In the genomic region with DNA sequence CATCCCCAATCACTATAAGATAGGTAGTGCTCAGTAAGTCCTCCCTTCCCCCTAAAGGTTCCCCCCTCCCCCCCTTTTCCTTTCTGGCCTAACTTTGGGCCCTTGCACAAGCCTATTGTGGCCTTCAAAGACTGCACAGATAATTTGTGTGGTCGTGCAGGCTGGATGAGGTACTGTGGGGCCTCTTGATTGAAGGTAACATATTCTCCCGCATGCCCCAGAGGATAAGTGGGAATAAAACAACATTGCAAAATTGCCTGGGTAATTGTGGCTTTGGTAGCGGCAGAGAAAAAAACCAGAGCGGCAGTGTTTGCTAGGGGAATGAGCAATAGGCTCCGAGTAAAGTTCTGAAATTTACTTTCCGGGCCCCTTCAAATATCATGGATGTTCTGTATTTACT, we compare ENCODE assay signal across 20 mouse cellular contexts.
DNase-seq lines count a peak whose midpoint lies in the region; ATAC-seq and TF ChIP-seq lines count a peak whose summit lies in the region.
"Had no signal": no experiment of that assay in that cellular context is flagged by ENCODE, and none has a peak within 500 bp of the region (broad histone marks: within the 10 kb centered on the region; RNA-seq: fewer than 3 reads in every experiment).

No protein-coding gene starts in this region.

- no peak for ATAC-seq in heart, postnatal 0 days (ENCODE audit: insufficient read depth, low read depth)
- ATAC-seq in embryonic facial prominence, embryonic 11.5 days (replicated peaks; ENCODE audit: insufficient number of reproducible peaks, low FRiP score, low TSS enrichment, low read depth): no peak
- ATAC-seq: hindbrain, embryonic 16.5 days had no signal

- no peaks in the 10 kb centered on the region for H3K27me3 ChIP-seq in heart, postnatal 0 days (ENCODE audit: control insufficient read depth, insufficient read depth, low read length)
- no peaks in the 10 kb centered on the region for H3K27me3 ChIP-seq in heart, adult 2 months (ENCODE audit: control insufficient read depth, insufficient read depth, low read length)
- H3K27me3 ChIP-seq in embryonic facial prominence, embryonic 11.5 days (ENCODE audit: control insufficient read depth, insufficient read depth, low read length): no peaks in the 10 kb centered on the region
- H3K27me3 ChIP-seq in limb, embryonic 10.5 days (ENCODE audit: low read depth, poor library complexity, severe bottlenecking): no peaks in the 10 kb centered on the region
- H3K27me3 ChIP-seq: midbrain, embryonic 12.5 days; neural tube, embryonic 15.5 days had no signal

- no peaks in the 10 kb centered on the region for H3K79me2 ChIP-seq in heart, adult 2 months (replicated peaks; ENCODE audit: control insufficient read depth, insufficient read depth, low read length)

- H3K27ac ChIP-seq in heart, postnatal 0 days (ENCODE audit: low read depth): peak overlapping the region; percentile 80
- no peak overlapping the region; the same call in 1 of the 2 replicates for H3K27ac ChIP-seq in heart, adult 2 months
- H3K27ac ChIP-seq in embryonic facial prominence, embryonic 11.5 days (replicated peaks; ENCODE audit: low read depth, low read length): no peak overlapping the region
- H3K27ac ChIP-seq in limb, embryonic 10.5 days: peak overlapping the region; percentile 70
- H3K27ac ChIP-seq: macrophage; midbrain, embryonic 12.5 days; neural tube, embryonic 15.5 days had no signal

- H3K4me2 ChIP-seq in heart, postnatal 0 days (ENCODE audit: low read depth, low read length): no peak overlapping the region
- no peak overlapping the region for H3K4me2 ChIP-seq in embryonic facial prominence, embryonic 11.5 days (ENCODE audit: low read depth, low read length)
- H3K4me2 ChIP-seq: liver, embryonic 11.5 days; midbrain, embryonic 12.5 days; neural tube, embryonic 15.5 days had no signal

- H3K36me3 ChIP-seq in heart, postnatal 0 days (replicated peaks; ENCODE audit: control insufficient read depth, insufficient read depth, low read length): no peaks in the 10 kb centered on the region
- no peaks in the 10 kb centered on the region for H3K36me3 ChIP-seq in heart, adult 2 months (ENCODE audit: control insufficient read depth, insufficient read depth, low read length)
- H3K36me3 ChIP-seq in embryonic facial prominence, embryonic 11.5 days (replicated peaks; ENCODE audit: control insufficient read depth, insufficient read depth, low read depth, low read length): no peaks in the 10 kb centered on the region
- no peaks in the 10 kb centered on the region for H3K36me3 ChIP-seq in limb, embryonic 10.5 days
- H3K36me3 ChIP-seq: midbrain, embryonic 12.5 days; neural tube, embryonic 15.5 days had no signal

- no peak for TF ChIP-seq POLR2A in heart, adult 2 months (IDR thresholded peaks at IDR 0.05; ENCODE audit: insufficient read depth, low read depth, low read length)

- H3K4me3 ChIP-seq in heart, postnatal 0 days (ENCODE audit: low read depth, low read length): no peak overlapping the region
- no peak overlapping the region for H3K4me3 ChIP-seq in heart, adult 2 months
- H3K4me3 ChIP-seq in embryonic facial prominence, embryonic 11.5 days (ENCODE audit: low read depth, low read length): no peak overlapping the region
- no peak overlapping the region for H3K4me3 ChIP-seq in limb, embryonic 10.5 days
- H3K4me3 ChIP-seq: midbrain, embryonic 12.5 days; myocyte; neural tube, embryonic 15.5 days had no signal

- DNase-seq in heart, adult 11 months: peak; percentile 64
- DNase-seq in heart, postnatal 14 days: no peak
- DNase-seq in heart, postnatal 0 days (ENCODE audit: low spot score): no peak
- no peak for DNase-seq in heart, adult 2 months
- peak; percentile 33 for DNase-seq in embryonic facial prominence, embryonic 11.5 days (ENCODE audit: low spot score)
- no peak for DNase-seq in limb, embryonic 10.5 days (ENCODE audit: low spot score)
- no peak for DNase-seq in thymus, postnatal 25 days
- DNase-seq: adrenal gland, adult 8-10 months; B cell, adult 2 months; cerebellum, adult 11-12 months; cerebellum, postnatal 25 days; kidney, adult 11 months; kidney, postnatal 25 days; lung, adult 2 months had no signal

- no peak for TF ChIP-seq CTCF in heart, postnatal 0 days (IDR thresholded peaks at IDR 0.05; ENCODE audit: low read depth)
- TF ChIP-seq CTCF in heart, adult 2 months (IDR thresholded peaks at IDR 0.05): no peak

- H3K4me1 ChIP-seq in heart, postnatal 0 days (ENCODE audit: control insufficient read depth, insufficient read depth): peaks cover 42% of the 10 kb centered on the region
- H3K4me1 ChIP-seq in heart, adult 2 months (ENCODE audit: control insufficient read depth, insufficient read depth, low read length): peaks cover 5% of the 10 kb centered on the region
- H3K4me1 ChIP-seq in embryonic facial prominence, embryonic 11.5 days (ENCODE audit: control insufficient read depth, insufficient read depth, low read length): peaks cover 11% of the 10 kb centered on the region
- H3K4me1 ChIP-seq in limb, embryonic 10.5 days: peaks cover 45% of the 10 kb centered on the region

- TF ChIP-seq EP300 in heart, postnatal 0 days (IDR thresholded peaks at IDR 0.05; ENCODE audit: low read depth): no peak
- no peak for TF ChIP-seq EP300 in heart, adult 2 months (IDR thresholded peaks at IDR 0.05; ENCODE audit: insufficient read depth, low read depth, low read length)

- WGBS in heart, postnatal 0 days: 77% methylated on average over 6 of the region's 6 CpGs
- 83% methylated on average over 6 of the region's 6 CpGs for WGBS in heart, adult 2 months
- 45% methylated on average over 6 of the region's 6 CpGs for WGBS in embryonic facial prominence, embryonic 11.5 days
- 74% methylated on average over 6 of the region's 6 CpGs for whole genome bisulfite sequencing in limb, embryonic 10.5 days

- intact Hi-C loops in heart, postnatal 14 days (cut with DNase I): no loop called here
- intact Hi-C loops in heart, adult 2 months (cut with DNase I): no loop called here

- H3K9ac ChIP-seq in heart, postnatal 0 days (replicated peaks; ENCODE audit: low read depth, low read length): no peak overlapping the region
- H3K9ac ChIP-seq in heart, adult 2 months (ENCODE audit: low read depth, low read length): no peak overlapping the region
- H3K9ac ChIP-seq in embryonic facial prominence, embryonic 11.5 days (replicated peaks; ENCODE audit: low read length): no peak overlapping the region
- H3K9ac ChIP-seq: midbrain, embryonic 12.5 days; neural tube, embryonic 15.5 days had no signal

- no peaks in the 10 kb centered on the region for H3K9me3 ChIP-seq in heart, postnatal 0 days (replicated peaks; ENCODE audit: control insufficient read depth, low read length)
- H3K9me3 ChIP-seq in embryonic facial prominence, embryonic 11.5 days (replicated peaks; ENCODE audit: control insufficient read depth, low read length): no peaks in the 10 kb centered on the region
- no peaks in the 10 kb centered on the region for H3K9me3 ChIP-seq in limb, embryonic 10.5 days (replicated peaks)
- H3K9me3 ChIP-seq: midbrain, embryonic 12.5 days; neural tube, embryonic 15.5 days had no signal

Comparison
In these comparisons a context has a peak if more than half of its experiments do, and no peak if none do; other contexts are left out.
1. DNase-seq: peak in heart, adult 11 months (single experiment) and embryonic facial prominence, embryonic 11.5 days (single experiment); none in heart, postnatal 14 days (0 of 2), heart, postnatal 0 days (single experiment), heart, adult 2 months (0 of 2), limb, embryonic 10.5 days (single experiment) and thymus, postnatal 25 days (single experiment).
2. H3K27ac ChIP-seq: peak in heart, postnatal 0 days (single experiment) and limb, embryonic 10.5 days (single experiment); none in heart, adult 2 months (single experiment) and embryonic facial prominence, embryonic 11.5 days (single experiment).